Mouse (Mus musculus) bone marrow macrophage, adult 2 months (primary cell): Measurements from ENCODE around the gene Rad51b.

ENCODE experiments used
- CTCF ChIP-seq: IDR thresholded peaks from 2 replicates; pipeline ENCODE4 v1.5.1; 2012; ENCODE audit warnings: low read depth, mild to moderate bottlenecking, low read length, moderate library complexity
- POLR2A ChIP-seq: IDR thresholded peaks from 2 replicates; pipeline ENCODE4 v1.6.1; 2012; ENCODE audit warnings: mild to moderate bottlenecking, low read depth, low read length, borderline replicate concordance

DNA sequence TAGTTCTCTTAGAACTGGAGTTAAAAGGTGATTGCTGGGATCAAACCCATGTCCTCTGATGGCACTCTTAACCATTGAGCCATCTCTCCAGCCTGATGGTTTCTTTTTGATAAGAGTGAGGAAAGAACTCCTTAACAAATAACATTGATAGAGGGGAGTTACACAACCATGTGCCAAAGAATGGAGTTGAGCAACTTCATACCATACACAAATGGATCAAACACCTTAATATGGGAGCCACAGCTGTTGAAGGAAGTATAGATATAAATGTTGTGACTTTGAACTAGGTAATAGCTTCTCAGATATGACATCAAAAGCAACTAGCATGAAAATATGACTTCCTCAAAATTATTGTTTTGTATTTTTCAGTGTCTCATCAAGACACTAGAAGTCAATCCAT is 173.0 kb downstream of the Rad51b start:
- TF ChIP-seq CTCF (no peak), POLR2A (no peak)
